Mouse (Mus musculus): Measurements from ENCODE around the gene Gjb3. TPM values are rescaled to one million over a fixed set of nuclear protein-coding genes. Genes with fewer than 3 reads are reported as not detected.

Gene Gjb3
- polyA plus RNA-seq, 1 experiment from 2014 or later, result 15.1 TPM

DNA sequence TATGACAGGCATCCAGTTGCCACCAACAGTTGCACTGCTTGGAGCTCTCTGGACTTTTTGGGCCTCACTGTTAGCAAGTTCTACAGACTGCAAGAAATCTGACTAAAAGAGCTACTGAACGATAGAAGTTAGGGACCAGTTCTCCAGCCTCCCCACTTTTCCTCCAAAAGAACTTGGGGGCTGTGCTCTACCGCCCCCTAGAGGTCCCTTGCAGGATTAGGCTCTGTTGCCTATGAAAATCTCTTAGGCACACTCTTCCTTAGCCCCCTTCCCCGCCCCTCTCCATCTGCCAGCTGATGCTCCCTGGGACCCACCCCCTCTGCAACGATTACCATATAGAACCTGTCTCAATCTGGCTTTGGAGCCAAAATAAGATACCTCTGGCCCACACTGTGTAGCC lies 32.7 kb upstream of the Gjb3 start:
- 57% methylated on average over 4 of the region's 4 CpGs for WGBS
- no peak for TF ChIP-seq EP300 (optimal IDR thresholded peaks at IDR 0.05)
- peak; percentile 62 for TF ChIP-seq CTCF (IDR thresholded peaks at IDR 0.05; ENCODE audit: low read depth)
- no peaks in the 10 kb centered on the region for H3K9me3 ChIP-seq (ENCODE audit: control insufficient read depth, low read length)
- no peak overlapping the region for H3K27ac ChIP-seq (replicated peaks)
- no peak for DNase-seq (ENCODE audit: low spot score)
- H3K4me3 ChIP-seq (ENCODE audit: low read depth, low read length), result no peak overlapping the region
- H3K36me3 ChIP-seq (ENCODE audit: control insufficient read depth, insufficient read depth, low read length), result no peaks in the 10 kb centered on the region
- ATAC-seq (ENCODE audit: low FRiP score, low TSS enrichment), result no peak
- H3K27me3 ChIP-seq (ENCODE audit: control insufficient read depth, insufficient read depth, low read length), result no peaks in the 10 kb centered on the region
- H3K4me1 ChIP-seq (replicated peaks; ENCODE audit: control insufficient read depth, insufficient read depth), result no peaks in the 10 kb centered on the region
- H3K4me2 ChIP-seq (replicated peaks; ENCODE audit: low read depth), result no peak overlapping the region
- H3K9ac ChIP-seq (ENCODE audit: low read length), result no peak overlapping the region

DNA sequence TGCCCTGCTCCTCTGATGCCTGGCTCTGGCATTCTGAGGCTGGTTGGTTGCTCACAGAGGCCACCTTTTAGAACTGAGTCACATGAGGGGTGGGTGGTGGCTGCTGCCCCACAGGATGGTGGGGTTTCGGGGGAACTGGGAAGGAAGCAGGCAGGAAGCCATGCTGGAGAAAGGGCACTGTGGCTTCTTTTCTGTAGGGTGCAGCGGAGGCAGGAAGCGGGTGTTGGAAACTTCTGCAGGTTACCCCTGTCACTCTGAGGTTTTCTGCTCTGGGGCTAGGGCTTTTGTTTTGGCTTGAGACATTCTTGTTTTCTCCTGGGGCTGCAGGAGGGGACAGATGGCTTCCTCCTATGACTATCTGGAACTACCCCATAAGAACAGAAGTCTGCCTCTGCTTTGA lies 31.9 kb upstream of the Gjb3 start:
- no peak for DNase-seq (ENCODE audit: low spot score)
- Histone ChIP-seq H3K36me3 (ENCODE audit: control insufficient read depth, insufficient read depth, low read length) (no peaks in the 10 kb centered on the region), H3K4me2 (replicated peaks; ENCODE audit: low read depth) (no peak overlapping the region), H3K4me1 (replicated peaks; ENCODE audit: control insufficient read depth, insufficient read depth) (no peaks in the 10 kb centered on the region), H3K9me3 (ENCODE audit: control insufficient read depth, low read length) (no peaks in the 10 kb centered on the region), H3K27ac (replicated peaks) (no peak overlapping the region), H3K9ac (ENCODE audit: low read length) (no peak overlapping the region), H3K27me3 (ENCODE audit: control insufficient read depth, insufficient read depth, low read length) (no peaks in the 10 kb centered on the region), H3K4me3 (ENCODE audit: low read depth, low read length) (no peak overlapping the region)
- no peak for ATAC-seq (ENCODE audit: low FRiP score, low TSS enrichment)
- 75% methylated on average over 3 of the region's 3 CpGs for WGBS
- TF ChIP-seq EP300 (optimal IDR thresholded peaks at IDR 0.05), result no peak
- no peak for TF ChIP-seq CTCF (IDR thresholded peaks at IDR 0.05; ENCODE audit: low read depth)

DNA sequence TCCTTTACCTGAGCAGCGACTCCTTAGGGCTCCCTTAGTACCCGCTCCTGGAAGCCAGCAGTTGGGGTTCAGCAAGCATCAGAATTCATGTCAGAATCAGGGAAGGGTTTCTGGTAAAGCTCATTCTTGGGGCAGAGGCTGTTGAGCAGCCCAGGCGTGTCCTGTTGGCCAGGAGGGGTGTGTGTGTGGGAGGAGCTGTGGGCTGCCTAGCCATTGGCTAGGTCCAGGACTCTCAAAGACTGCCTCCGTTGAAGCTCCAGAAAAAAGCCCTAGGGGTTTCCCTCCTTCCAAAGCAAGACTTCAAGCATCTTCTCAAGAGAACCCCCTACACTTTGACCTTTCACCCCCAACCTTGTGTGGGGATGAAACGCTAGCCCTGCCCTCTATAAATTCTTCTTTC lies 27.4 kb upstream of the Gjb3 start, which contains the start of gene Gjb5:
Gjb5 (minus strand) TSS at position 164 of the 400 bp plus-strand sequence.
- no peaks in the 10 kb centered on the region for H3K36me3 ChIP-seq (ENCODE audit: control insufficient read depth, insufficient read depth, low read length)
- H3K27me3 ChIP-seq (ENCODE audit: control insufficient read depth, insufficient read depth, low read length), result no peaks in the 10 kb centered on the region
- H3K4me3 ChIP-seq (ENCODE audit: low read depth, low read length), result no peak within 1 kb of the TSS
- no peaks in the 10 kb centered on the region for H3K4me1 ChIP-seq (replicated peaks; ENCODE audit: control insufficient read depth, insufficient read depth)
- ATAC-seq (ENCODE audit: low FRiP score, low TSS enrichment) (peak; percentile 50; the same call in 1 of the 2 replicates), DNase-seq (ENCODE audit: low spot score) (no peak)
- H3K9ac ChIP-seq (ENCODE audit: low read length), result no peak within 1 kb of the TSS
- no peak within 1 kb of the TSS for H3K27ac ChIP-seq (replicated peaks)
- TF ChIP-seq EP300 (optimal IDR thresholded peaks at IDR 0.05), result no peak
- WGBS, result 17% methylated on average over 5 of the region's 5 CpGs
- H3K4me2 ChIP-seq (replicated peaks; ENCODE audit: low read depth), result no peak within 1 kb of the TSS; the same call in 1 of the 2 replicates
- H3K9me3 ChIP-seq (ENCODE audit: control insufficient read depth, low read length), result no peaks in the 10 kb centered on the region

DNA sequence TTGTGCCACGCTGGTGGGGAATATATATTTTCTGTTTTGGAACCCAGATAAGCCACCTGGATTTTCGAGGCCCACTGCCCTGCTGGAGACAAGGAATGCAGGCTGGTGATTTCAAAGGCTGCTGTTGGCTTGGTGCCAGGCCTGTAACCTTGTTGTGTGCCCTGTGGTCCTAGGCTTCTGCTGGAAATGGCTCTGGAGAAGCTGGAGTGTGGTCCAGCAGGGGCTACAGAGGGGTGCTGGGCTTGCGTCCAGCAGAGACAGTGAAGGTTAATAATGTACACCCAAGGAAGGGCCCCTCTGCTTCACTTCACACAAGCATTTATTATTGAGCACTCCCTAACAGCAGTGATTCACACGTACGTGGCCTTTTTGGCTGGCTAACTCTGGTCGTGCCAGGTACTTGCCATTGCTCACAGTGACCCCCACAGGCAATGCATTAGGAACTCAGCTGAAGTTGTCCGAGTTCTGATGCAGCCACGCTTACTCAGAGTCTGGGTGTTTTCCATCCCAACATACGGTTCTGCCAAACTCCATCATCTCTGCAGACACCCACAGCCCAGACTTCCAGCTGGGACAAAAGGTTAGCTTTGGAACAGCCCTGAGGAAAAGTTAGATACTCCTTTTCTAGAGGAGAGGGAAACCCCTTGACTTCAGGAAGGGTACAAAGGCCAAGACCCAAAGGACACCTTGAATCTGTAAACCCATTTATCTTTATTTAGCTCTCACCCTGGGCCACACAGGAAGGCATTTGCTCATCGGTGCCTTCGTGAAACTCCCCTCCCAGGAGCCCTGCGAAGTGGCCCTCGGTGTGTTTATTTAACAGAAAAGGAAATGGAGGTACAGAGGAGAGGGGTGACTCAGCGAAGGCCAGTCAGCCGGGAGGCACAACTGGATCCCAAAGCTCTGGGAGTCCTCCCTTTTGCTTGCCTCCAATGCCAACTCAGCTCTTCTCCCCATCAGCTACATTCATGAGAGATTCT lies 24.2 kb upstream of the Gjb3 start:
- Histone ChIP-seq H3K36me3 (ENCODE audit: control insufficient read depth, insufficient read depth, low read length) (no peaks in the 10 kb centered on the region), H3K4me1 (replicated peaks; ENCODE audit: control insufficient read depth, insufficient read depth) (no peaks in the 10 kb centered on the region), H3K4me2 (replicated peaks; ENCODE audit: low read depth) (no peak overlapping the region), H3K27me3 (ENCODE audit: control insufficient read depth, insufficient read depth, low read length) (no peaks in the 10 kb centered on the region), H3K9ac (ENCODE audit: low read length) (no peak overlapping the region), H3K9me3 (ENCODE audit: control insufficient read depth, low read length) (no peaks in the 10 kb centered on the region), H3K4me3 (ENCODE audit: low read depth, low read length) (no peak overlapping the region), H3K27ac (replicated peaks) (no peak overlapping the region)
- WGBS, result 34% methylated on average over 15 of the region's 15 CpGs
- peak; percentile 49 for ATAC-seq (ENCODE audit: low FRiP score, low TSS enrichment)
- TF ChIP-seq CTCF (IDR thresholded peaks at IDR 0.05; ENCODE audit: low read depth), result no peak
- TF ChIP-seq EP300 (optimal IDR thresholded peaks at IDR 0.05), result no peak
- no peak for DNase-seq (ENCODE audit: low spot score)

DNA sequence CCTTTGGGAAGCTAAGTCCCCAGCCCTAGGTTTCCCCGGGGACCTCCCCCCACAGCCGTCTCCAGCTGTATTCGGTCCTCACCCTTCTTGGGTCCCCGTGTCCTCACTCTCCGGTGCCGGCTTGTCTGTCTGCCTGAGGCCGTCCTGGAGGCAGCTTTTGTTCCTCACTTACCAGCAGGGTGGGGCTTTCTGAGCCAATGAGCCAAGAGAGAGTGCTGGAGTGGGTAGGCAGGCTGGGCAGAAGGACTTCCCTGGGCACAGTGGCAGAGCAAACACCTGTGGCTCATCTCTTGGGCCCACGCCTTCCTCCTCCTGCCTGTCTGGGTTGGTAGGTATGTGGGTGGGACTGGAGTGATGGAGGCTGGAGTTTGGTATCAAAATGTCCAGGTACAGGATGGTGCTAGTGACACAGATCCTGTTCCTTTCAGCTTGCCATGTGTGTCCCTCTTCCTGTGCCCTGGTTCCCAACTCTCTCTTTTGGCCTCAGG lies 23.4 kb upstream of the Gjb3 start, which contains the start of gene Gjb4:
Gjb4 (minus strand) TSS at position 131 of the 488 bp plus-strand sequence.
- Histone ChIP-seq H3K9me3 (ENCODE audit: control insufficient read depth, low read length) (no peaks in the 10 kb centered on the region), H3K27ac (replicated peaks) (no peak within 1 kb of the TSS), H3K4me2 (replicated peaks; ENCODE audit: low read depth) (no peak within 1 kb of the TSS; the same call in 1 of the 2 replicates), H3K9ac (ENCODE audit: low read length) (no peak within 1 kb of the TSS), H3K4me3 (ENCODE audit: low read depth, low read length) (no peak within 1 kb of the TSS), H3K27me3 (ENCODE audit: control insufficient read depth, insufficient read depth, low read length) (no peaks in the 10 kb centered on the region), H3K36me3 (ENCODE audit: control insufficient read depth, insufficient read depth, low read length) (no peaks in the 10 kb centered on the region), H3K4me1 (replicated peaks; ENCODE audit: control insufficient read depth, insufficient read depth) (no peaks in the 10 kb centered on the region)
- ATAC-seq (ENCODE audit: low FRiP score, low TSS enrichment) (0 out of 2 replicates have a peak, but pooled peaks have one; percentile 20), DNase-seq (ENCODE audit: low spot score) (no peak)
- no peak for TF ChIP-seq CTCF (IDR thresholded peaks at IDR 0.05; ENCODE audit: low read depth)
- TF ChIP-seq EP300 (optimal IDR thresholded peaks at IDR 0.05), result no peak
- WGBS, result 46% methylated on average over 8 of the region's 8 CpGs

DNA sequence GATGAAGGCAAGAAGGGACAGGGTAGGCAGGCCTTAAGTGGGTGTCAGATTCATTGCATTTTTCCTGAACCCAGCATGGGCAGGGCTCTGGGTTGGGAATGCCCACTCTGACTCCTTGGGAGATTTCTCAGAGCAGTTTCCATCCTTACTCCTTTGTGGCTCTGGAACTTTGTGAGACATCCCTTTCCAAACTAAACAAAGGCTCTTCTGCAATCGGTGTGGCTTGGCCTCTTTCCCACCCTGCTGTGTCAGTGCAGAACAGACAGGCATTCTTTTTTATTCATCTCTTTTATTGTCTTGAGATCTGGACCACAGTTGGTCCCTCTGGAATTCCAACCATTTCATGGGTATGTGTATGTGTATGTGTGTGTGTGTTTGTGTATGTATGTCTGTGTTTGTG lies 21.9 kb upstream of the Gjb3 start:
- H3K36me3 ChIP-seq (ENCODE audit: control insufficient read depth, insufficient read depth, low read length), result no peaks in the 10 kb centered on the region
- H3K9me3 ChIP-seq (ENCODE audit: control insufficient read depth, low read length), result no peaks in the 10 kb centered on the region
- DNase-seq (ENCODE audit: low spot score) (no peak), ATAC-seq (ENCODE audit: low FRiP score, low TSS enrichment) (no peak)
- no peak overlapping the region for H3K27ac ChIP-seq (replicated peaks)
- H3K4me3 ChIP-seq (ENCODE audit: low read depth, low read length), result no peak overlapping the region
- TF ChIP-seq EP300 (optimal IDR thresholded peaks at IDR 0.05) (no peak), CTCF (IDR thresholded peaks at IDR 0.05; ENCODE audit: low read depth) (no peak)
- H3K9ac ChIP-seq (ENCODE audit: low read length), result no peak overlapping the region
- no peaks in the 10 kb centered on the region for H3K4me1 ChIP-seq (replicated peaks; ENCODE audit: control insufficient read depth, insufficient read depth)
- H3K27me3 ChIP-seq (ENCODE audit: control insufficient read depth, insufficient read depth, low read length), result no peaks in the 10 kb centered on the region
- H3K4me2 ChIP-seq (replicated peaks; ENCODE audit: low read depth), result no peak overlapping the region
- 27% methylated on average over 1 of the region's 1 CpGs for WGBS

Data from stomach, postnatal 0 days (tissue).